Mouse (Mus musculus) neural tube, embryonic 11.5 days (tissue): ENCODE results near the gene Rasal1. TPM values are rescaled to one million over a fixed set of nuclear protein-coding genes. Genes with fewer than 3 reads are reported as not detected.

Experiments used
- ATAC-seq: fragments of 200-750 bp; cut with Nextera tagmentation; 2 replicates; pipeline ENCODE4 v1.8.0; 2017; ENCODE audit warnings: moderate number of reproducible peaks, mild to moderate bottlenecking, moderate TSS enrichment, moderate library complexity; ENCODE audit not compliant: insufficient read depth, low FRiP score, low TSS enrichment
- DNase-seq: peaks from one replicate; pipeline ENCODE4 v3.0.0-alpha.2; 2015; ENCODE audit warnings: low spot score
- H3K27ac ChIP-seq: fragments of 300-500 bp; sonication (generic); 2 replicates; pipeline ENCODE4 v1.5.1; 2014; ENCODE audit warnings: low read depth, mild to moderate bottlenecking, low read length
- H3K27me3 ChIP-seq: fragments of 300-500 bp; sonication (generic); 2 replicates; pipeline ENCODE4 v1.6.1; 2014; ENCODE audit warnings: mild to moderate bottlenecking, low read length, mixed read lengths; ENCODE audit not compliant: control insufficient read depth, insufficient read depth
- H3K36me3 ChIP-seq: fragments of 300-500 bp; sonication (generic); 2 replicates; pipeline ENCODE4 v1.6.1; 2014; ENCODE audit warnings: mild to moderate bottlenecking, low read length, moderate library complexity, mixed read lengths; ENCODE audit not compliant: control insufficient read depth, insufficient read depth
- H3K4me1 ChIP-seq: fragments of 300-500 bp; sonication (generic); 2 replicates; pipeline ENCODE4 v1.6.1; 2014; ENCODE audit warnings: low read length, mixed read lengths; ENCODE audit not compliant: control insufficient read depth, insufficient read depth
- H3K4me2 ChIP-seq: fragments of 300-500 bp; sonication (generic); 2 replicates; pipeline ENCODE4 v1.6.1; 2014; ENCODE audit warnings: low read depth, mild to moderate bottlenecking, moderate library complexity
- H3K4me3 ChIP-seq: fragments of 300-500 bp; sonication (generic); 2 replicates; pipeline ENCODE4 v1.5.1; 2014; ENCODE audit warnings: low read depth, low read length
- H3K9ac ChIP-seq: fragments of 300-500 bp; sonication (generic); 2 replicates; pipeline ENCODE4 v1.6.1; 2014; ENCODE audit warnings: mild to moderate bottlenecking, low read length
- H3K9me3 ChIP-seq: fragments of 300-500 bp; sonication (generic); 2 replicates; pipeline ENCODE4 v1.6.1; 2016; ENCODE audit warnings: low read length; ENCODE audit not compliant: control insufficient read depth
- WGBS: fragments of 180-500 bp; shearing (Covaris S2); extraction: QIAGEN DNeasy Blood & Tissue Kit; methylation state at CpG from one replicate; pipeline ENCODE4 v1.1.7; 2014; 5-methylcytosine and 5-hydroxymethylcytosine counted together
- polyA plus RNA-seq: library from polyadenylated mRNA; unstranded; fragments of >200 nt; fragmentation: Nextera tagmentation; extraction: Ambion mirVana; gene quantifications from 2 replicates; pipeline ENCODE4 v1.2.1, GENCODE M21; 2014

The Rasal1 gene
- polyA plus RNA-seq, 1 experiment from 2014 or later = not detected

GRCm38 (mm10) chr5:120643365-120644085 lies 5.1 kb upstream of the Rasal1 start:
- no peaks in the 10 kb centered on the region for H3K9me3 ChIP-seq
- H3K36me3 ChIP-seq = no peaks in the 10 kb centered on the region
- H3K4me2 ChIP-seq = no peak overlapping the region
- H3K4me1 ChIP-seq = no peaks in the 10 kb centered on the region
- WGBS = 79% methylated on average over 14 of the region's 14 CpGs
- H3K9ac ChIP-seq = no peak overlapping the region
- DNase-seq (no peak), ATAC-seq (no peak)
- no peak overlapping the region for H3K4me3 ChIP-seq
- peaks cover 14% of the 10 kb centered on the region for H3K27me3 ChIP-seq
- no peak overlapping the region for H3K27ac ChIP-seq

DNA sequence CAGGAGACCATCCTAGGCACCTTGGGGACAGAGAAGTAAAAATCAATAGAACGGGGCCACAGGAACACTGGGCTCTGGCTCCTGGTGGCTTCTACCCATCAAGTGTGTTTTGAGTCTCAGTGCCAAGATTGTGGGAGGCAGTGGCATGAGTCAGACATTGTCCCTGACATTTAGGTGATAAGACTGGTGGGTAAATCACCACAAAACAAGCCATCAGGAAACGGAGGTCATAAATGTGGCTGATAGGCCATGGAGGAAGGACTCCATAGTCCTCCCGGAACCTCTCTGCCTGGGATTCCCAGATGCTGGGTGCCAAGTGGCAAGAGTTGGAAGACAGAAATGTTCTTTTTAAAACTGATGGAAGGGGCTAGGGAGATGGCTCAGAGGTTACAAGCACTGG lies 4.4 kb upstream of the Rasal1 start:
- H3K4me2 ChIP-seq = no peak overlapping the region
- H3K36me3 ChIP-seq = no peaks in the 10 kb centered on the region
- H3K4me1 ChIP-seq = no peaks in the 10 kb centered on the region
- ATAC-seq = no peak
- H3K27ac ChIP-seq = no peak overlapping the region
- H3K4me3 ChIP-seq = no peak overlapping the region
- no peak for DNase-seq
- 70% methylated on average over 3 of the region's 3 CpGs for WGBS
- no peaks in the 10 kb centered on the region for H3K9me3 ChIP-seq
- no peak overlapping the region for H3K9ac ChIP-seq
- H3K27me3 ChIP-seq = peaks cover 21% of the 10 kb centered on the region

DNA sequence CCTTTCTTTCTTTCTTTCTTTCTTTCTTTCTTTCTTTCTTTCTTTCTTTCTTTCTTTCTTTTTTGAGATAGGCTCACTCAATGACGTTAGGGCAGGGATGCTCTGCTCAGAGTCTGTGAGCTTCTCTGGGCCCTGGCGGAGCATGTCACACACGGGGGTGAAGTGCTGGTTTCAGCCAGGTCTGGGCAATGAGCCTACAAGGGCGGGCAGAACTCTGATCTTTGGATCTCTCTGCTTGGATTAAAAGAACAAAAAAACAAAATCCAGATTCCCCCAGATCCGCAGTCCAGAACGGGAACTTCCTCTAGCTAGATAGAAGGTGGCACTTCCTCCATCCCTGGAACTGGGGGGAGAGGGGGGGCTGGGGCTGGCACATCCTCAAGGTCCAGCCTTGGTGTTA lies 2.8 kb upstream of the Rasal1 start:
- Histone ChIP-seq H3K36me3 (no peaks in the 10 kb centered on the region), H3K27me3 (peaks cover 34% of the 10 kb centered on the region), H3K4me1 (no peaks in the 10 kb centered on the region), H3K9ac (no peak overlapping the region), H3K27ac (no peak overlapping the region), H3K4me2 (no peak overlapping the region), H3K9me3 (no peaks in the 10 kb centered on the region), H3K4me3 (no peak overlapping the region)
- WGBS = 65% methylated on average over 6 of the region's 6 CpGs
- ATAC-seq (no peak), DNase-seq (no peak)

DNA sequence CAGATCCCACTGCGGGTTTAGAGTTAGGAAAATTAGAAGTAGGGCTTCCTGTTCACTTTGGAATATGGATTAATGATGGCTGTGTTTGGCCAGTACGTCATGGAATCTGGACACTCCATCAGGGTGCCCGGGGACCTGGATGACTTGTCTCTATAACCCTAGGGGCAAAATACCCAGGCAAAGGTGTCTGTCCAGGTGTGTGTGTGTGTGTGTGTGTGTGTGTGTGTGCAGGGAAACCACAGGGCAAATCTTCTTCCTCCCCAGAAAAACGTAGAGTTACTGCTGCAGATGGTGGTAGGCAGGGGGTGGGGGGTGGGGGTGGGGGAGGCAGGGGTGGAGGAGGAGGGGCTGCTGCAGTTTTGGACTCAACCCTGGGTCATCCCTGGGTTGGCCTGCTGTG lies 1.3 kb upstream of the Rasal1 start:
- WGBS = 83% methylated on average over 4 of the region's 4 CpGs
- no peak overlapping the region for H3K4me3 ChIP-seq
- no peaks in the 10 kb centered on the region for H3K9me3 ChIP-seq
- H3K4me1 ChIP-seq = no peaks in the 10 kb centered on the region
- no peak overlapping the region for H3K27ac ChIP-seq
- H3K9ac ChIP-seq = no peak overlapping the region
- H3K4me2 ChIP-seq = no peak overlapping the region
- DNase-seq (no peak), ATAC-seq (no peak)
- peaks cover 34% of the 10 kb centered on the region for H3K27me3 ChIP-seq
- H3K36me3 ChIP-seq = no peaks in the 10 kb centered on the region

DNA sequence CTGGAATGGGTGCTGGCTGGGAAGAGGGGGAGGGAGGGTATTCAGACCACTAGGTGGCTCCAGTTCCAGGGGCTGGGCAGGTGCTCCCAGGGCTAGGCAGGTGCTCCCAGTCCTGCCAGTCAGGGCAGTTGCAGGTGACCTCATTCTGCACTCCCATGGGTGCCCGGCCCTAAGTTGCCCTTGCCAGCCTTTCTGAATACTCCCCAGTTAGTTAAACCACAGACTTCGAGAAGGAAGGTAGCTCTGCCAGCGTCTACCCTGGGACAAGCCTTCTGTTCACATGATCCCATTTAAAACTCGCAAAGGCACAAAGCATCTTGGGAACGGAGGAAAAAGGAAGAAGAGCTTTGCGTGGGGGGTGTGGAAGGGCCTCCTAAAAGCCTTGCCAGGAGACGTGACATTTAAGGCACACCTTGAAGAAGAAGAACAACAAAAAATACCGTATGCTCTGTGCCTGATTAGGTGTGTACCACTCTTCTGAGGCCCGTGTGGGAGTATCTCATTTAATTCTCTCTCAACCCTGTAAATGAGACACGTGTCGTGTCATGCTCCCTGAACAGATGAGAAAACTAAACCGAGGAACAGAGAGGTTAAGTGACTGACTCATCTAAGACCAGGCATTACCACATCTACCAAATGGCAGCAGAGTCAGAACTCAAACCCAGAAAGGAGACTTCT lies 659 bp upstream of the Rasal1 start:
- Histone ChIP-seq H3K4me3 (no peak overlapping the region), H3K4me1 (no peaks in the 10 kb centered on the region), H3K4me2 (no peak overlapping the region), H3K9ac (no peak overlapping the region), H3K27me3 (peaks cover 34% of the 10 kb centered on the region), H3K27ac (no peak overlapping the region), H3K9me3 (no peaks in the 10 kb centered on the region), H3K36me3 (no peaks in the 10 kb centered on the region)
- DNase-seq = no peak
- WGBS = 39% methylated on average over 12 of the region's 12 CpGs
- no peak for ATAC-seq

DNA sequence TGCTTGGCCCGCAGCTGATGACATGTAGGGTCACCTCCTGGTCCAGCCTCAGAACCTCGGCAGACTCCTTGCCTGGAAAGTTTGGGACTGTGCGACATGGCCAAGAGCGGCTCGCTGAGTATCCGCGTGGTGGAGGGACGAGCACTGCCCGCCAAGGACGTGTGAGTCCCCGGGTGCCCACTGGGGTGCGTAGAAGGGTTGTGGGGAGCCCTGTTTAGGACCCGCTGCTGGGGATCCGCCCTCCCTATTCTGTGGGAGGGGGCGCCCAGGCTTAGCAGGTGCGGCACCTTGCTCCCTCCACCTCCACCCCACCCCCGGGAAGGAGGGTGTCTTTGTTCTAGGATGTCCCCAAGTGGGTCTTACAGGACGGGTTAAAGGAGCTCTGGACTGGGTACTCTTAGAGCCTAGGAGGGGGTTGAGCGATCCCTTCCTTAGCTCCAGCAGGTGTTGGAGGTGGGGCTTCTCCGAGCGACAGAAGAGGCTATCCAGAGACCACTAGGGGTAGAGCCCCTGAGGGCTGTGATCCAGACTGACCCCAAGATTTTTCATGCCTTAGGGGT lies 842 bp downstream of the Rasal1 start:
- no peak for DNase-seq
- 3% methylated on average over 21 of the region's 21 CpGs for WGBS

GRCm38 (mm10) chr5:120649938-120650337 lies 1.3 kb downstream of the Rasal1 start:
- no peak overlapping the region for H3K9ac ChIP-seq
- H3K36me3 ChIP-seq = no peaks in the 10 kb centered on the region
- no peak overlapping the region for H3K27ac ChIP-seq
- H3K9me3 ChIP-seq = no peaks in the 10 kb centered on the region
- 28% methylated on average over 13 of the region's 13 CpGs for WGBS
- ATAC-seq (no peak), DNase-seq (no peak)
- no peak overlapping the region for H3K4me3 ChIP-seq
- H3K27me3 ChIP-seq = peaks cover 34% of the 10 kb centered on the region
- no peak overlapping the region for H3K4me2 ChIP-seq
- no peaks in the 10 kb centered on the region for H3K4me1 ChIP-seq

More for the DNA sequence above, 842 bp downstream of the Rasal1 start:
- H3K36me3 ChIP-seq = no peaks in the 10 kb centered on the region
- no peaks in the 10 kb centered on the region for H3K9me3 ChIP-seq
- H3K9ac ChIP-seq = no peak overlapping the region
- H3K27me3 ChIP-seq = peaks cover 34% of the 10 kb centered on the region
- ATAC-seq = no peak
- H3K4me3 ChIP-seq = no peak overlapping the region
- H3K4me1 ChIP-seq = no peaks in the 10 kb centered on the region
- H3K27ac ChIP-seq = no peak overlapping the region
- no peak overlapping the region for H3K4me2 ChIP-seq

- H3K9me3 ChIP-seq = no peaks in the 10 kb centered on the region
- H3K4me1 ChIP-seq = no peaks in the 10 kb centered on the region
- H3K9ac ChIP-seq = no peak overlapping the region
- H3K27ac ChIP-seq = no peak overlapping the region
- no peaks in the 10 kb centered on the region for H3K36me3 ChIP-seq
- DNase-seq (no peak), ATAC-seq (no peak)
- no peak overlapping the region for H3K4me3 ChIP-seq
- WGBS = 66% methylated on average over 5 of the region's 5 CpGs
- H3K4me2 ChIP-seq = no peak overlapping the region
- H3K27me3 ChIP-seq = peaks cover 34% of the 10 kb centered on the region
These were observed 2.6 kb downstream of the Rasal1 start for GRCm38 (mm10) chr5:120651230-120651629.
